Mouse (Mus musculus) neural tube, embryonic 11.5 days (tissue): ENCODE measurements at regions not wholly inside any gene's neighbourhood (a gene's known extent, or its start where the extent isn't known, plus 50 kb on each side); places are given as distances from the start of the nearest gene placed in this dataset.
A peak's percentile ranks its signal among the peaks of the same experiment; 100 is the strongest.

Experiments
- ATAC-seq: fragments of 200-750 bp; cut with Nextera tagmentation; 2 replicates; pipeline ENCODE4 v1.8.0; 2017; ENCODE audit warnings: moderate number of reproducible peaks, mild to moderate bottlenecking, moderate TSS enrichment, moderate library complexity; ENCODE audit not compliant: insufficient read depth, low FRiP score, low TSS enrichment
- DNase-seq: peaks from one replicate; pipeline ENCODE4 v3.0.0-alpha.2; 2015; ENCODE audit warnings: low spot score
- H3K27ac ChIP-seq: fragments of 300-500 bp; sonication (generic); 2 replicates; pipeline ENCODE4 v1.5.1; 2014; ENCODE audit warnings: low read depth, mild to moderate bottlenecking, low read length
- H3K27me3 ChIP-seq: fragments of 300-500 bp; sonication (generic); 2 replicates; pipeline ENCODE4 v1.6.1; 2014; ENCODE audit warnings: mild to moderate bottlenecking, low read length, mixed read lengths; ENCODE audit not compliant: control insufficient read depth, insufficient read depth
- H3K36me3 ChIP-seq: fragments of 300-500 bp; sonication (generic); 2 replicates; pipeline ENCODE4 v1.6.1; 2014; ENCODE audit warnings: mild to moderate bottlenecking, low read length, moderate library complexity, mixed read lengths; ENCODE audit not compliant: control insufficient read depth, insufficient read depth
- H3K4me1 ChIP-seq: fragments of 300-500 bp; sonication (generic); 2 replicates; pipeline ENCODE4 v1.6.1; 2014; ENCODE audit warnings: low read length, mixed read lengths; ENCODE audit not compliant: control insufficient read depth, insufficient read depth
- H3K4me2 ChIP-seq: fragments of 300-500 bp; sonication (generic); 2 replicates; pipeline ENCODE4 v1.6.1; 2014; ENCODE audit warnings: low read depth, mild to moderate bottlenecking, moderate library complexity
- H3K4me3 ChIP-seq: fragments of 300-500 bp; sonication (generic); 2 replicates; pipeline ENCODE4 v1.5.1; 2014; ENCODE audit warnings: low read depth, low read length
- H3K9ac ChIP-seq: fragments of 300-500 bp; sonication (generic); 2 replicates; pipeline ENCODE4 v1.6.1; 2014; ENCODE audit warnings: mild to moderate bottlenecking, low read length
- H3K9me3 ChIP-seq: fragments of 300-500 bp; sonication (generic); 2 replicates; pipeline ENCODE4 v1.6.1; 2016; ENCODE audit warnings: low read length; ENCODE audit not compliant: control insufficient read depth
- WGBS: fragments of 180-500 bp; shearing (Covaris S2); extraction: QIAGEN DNeasy Blood & Tissue Kit; methylation state at CpG from one replicate; pipeline ENCODE4 v1.1.7; 2014; 5-methylcytosine and 5-hydroxymethylcytosine counted together

DNA sequence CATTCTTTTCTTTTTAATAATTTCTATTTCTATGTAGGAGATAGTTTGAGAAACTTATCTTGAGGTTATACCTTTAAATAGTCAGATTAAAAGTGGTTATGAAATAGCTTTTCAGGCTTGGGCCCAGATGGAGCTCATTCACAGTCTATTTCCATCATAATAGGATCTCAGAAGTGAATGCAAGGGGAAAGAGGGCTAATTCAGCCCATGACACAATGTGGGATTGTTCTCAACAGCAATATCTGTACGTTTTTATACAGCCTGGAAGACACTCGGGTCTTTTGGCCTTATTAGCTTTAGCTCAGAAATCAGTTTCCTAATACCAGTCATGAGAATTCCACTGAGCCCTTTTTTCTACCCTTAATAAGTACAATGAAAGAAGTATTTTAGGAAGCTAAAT lies 554.1 kb upstream of the Sorcs1 start:
- no peak for ATAC-seq

DNA sequence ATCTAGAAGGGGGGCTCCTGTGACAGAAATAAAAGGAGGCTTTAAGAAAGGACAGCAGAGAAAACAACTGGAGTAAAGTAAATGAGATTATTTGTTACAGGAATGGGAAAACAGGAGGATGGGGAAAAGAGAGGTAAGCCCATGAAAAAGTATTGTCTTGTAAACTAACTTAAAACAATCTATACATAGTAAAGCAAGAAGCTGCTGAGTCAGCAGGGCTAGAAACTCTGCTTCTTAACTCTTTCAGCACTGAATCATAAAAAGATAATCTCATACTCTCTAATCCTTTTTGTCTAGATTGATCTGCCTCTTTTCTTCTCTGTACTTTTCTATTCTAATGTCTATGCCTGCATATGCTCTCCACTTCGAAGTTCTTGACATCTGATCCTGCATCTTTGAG lies 548.5 kb upstream of the Sorcs1 start:
- H3K9me3 ChIP-seq = no peaks in the 10 kb centered on the region
- DNase-seq = no peak
- H3K4me2 ChIP-seq = no peak overlapping the region
- no peak overlapping the region for H3K9ac ChIP-seq
- H3K4me1 ChIP-seq = no peaks in the 10 kb centered on the region
- WGBS = 71% methylated on average over 1 of the region's 1 CpGs
- no peaks in the 10 kb centered on the region for H3K27me3 ChIP-seq
- no peaks in the 10 kb centered on the region for H3K36me3 ChIP-seq
- H3K4me3 ChIP-seq = no peak overlapping the region
- no peak overlapping the region for H3K27ac ChIP-seq
- ATAC-seq = no peak

More for the DNA sequence above, 554.1 kb upstream of the Sorcs1 start:
- 44% methylated on average over 2 of the region's 2 CpGs for WGBS
- no peak overlapping the region for H3K4me3 ChIP-seq
- DNase-seq = no peak
- no peak overlapping the region for H3K4me2 ChIP-seq
- no peaks in the 10 kb centered on the region for H3K9me3 ChIP-seq
- H3K4me1 ChIP-seq = no peaks in the 10 kb centered on the region
- H3K27ac ChIP-seq = no peak overlapping the region
- H3K9ac ChIP-seq = no peak overlapping the region
- H3K36me3 ChIP-seq = no peaks in the 10 kb centered on the region
- no peaks in the 10 kb centered on the region for H3K27me3 ChIP-seq

DNA sequence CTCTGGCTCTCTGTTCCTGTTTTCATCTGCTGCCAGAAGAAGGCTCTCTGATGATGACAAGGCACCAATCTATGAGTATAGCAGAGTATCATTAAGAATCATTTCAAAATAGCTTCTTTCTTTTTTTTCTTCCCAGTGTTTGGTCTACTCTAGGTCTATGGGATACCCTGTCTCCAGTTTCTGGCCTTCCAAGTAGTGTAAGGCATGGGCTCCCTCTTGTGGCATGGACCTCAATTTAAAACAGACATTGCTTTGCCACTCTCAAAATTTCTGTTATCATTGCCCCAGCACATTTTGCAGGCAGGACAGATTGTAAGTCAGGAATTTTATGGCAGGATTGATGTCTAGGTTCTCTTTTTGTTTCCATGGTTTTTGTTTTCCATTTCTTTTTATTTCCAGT lies 522.9 kb upstream of the Sorcs1 start:
- H3K4me2 ChIP-seq = no peak overlapping the region
- no peak for ATAC-seq
- H3K9me3 ChIP-seq = no peaks in the 10 kb centered on the region
- no peaks in the 10 kb centered on the region for H3K27me3 ChIP-seq
- H3K36me3 ChIP-seq = no peaks in the 10 kb centered on the region
- H3K9ac ChIP-seq = no peak overlapping the region
- DNase-seq = peak; percentile 36
- no peaks in the 10 kb centered on the region for H3K4me1 ChIP-seq
- no peak overlapping the region for H3K4me3 ChIP-seq
- H3K27ac ChIP-seq = no peak overlapping the region
